Mouse (Mus musculus) limb, embryonic 11.5 days (tissue): Measurements from ENCODE around the gene Rabl2. TPM values are rescaled to one million over a fixed set of nuclear protein-coding genes. Genes with fewer than 3 reads are reported as not detected.
A peak's percentile ranks its signal among the peaks of the same experiment; 100 is the strongest.

Experiments used
- ATAC-seq: fragments of 200-750 bp; cut with Nextera tagmentation; 2 replicates; pipeline ENCODE4 v1.8.0; 2017; ENCODE audit warnings: low read depth; ENCODE audit not compliant: insufficient number of reproducible peaks, low FRiP score, low TSS enrichment
- DNase-seq: peaks from one replicate; pipeline ENCODE4 v3.0.0-alpha.2; 2015; ENCODE audit warnings: low spot score
- H3K27ac ChIP-seq: fragments of 300-500 bp; sonication (generic); replicated peaks from 2 replicates; pipeline ENCODE4 v1.5.1; 2014; ENCODE audit warnings: low read depth, mild to moderate bottlenecking, low read length
- H3K27me3 ChIP-seq: fragments of 300-500 bp; sonication (generic); 2 replicates; pipeline ENCODE4 v1.6.1; 2014; ENCODE audit warnings: mild to moderate bottlenecking, low read length, mixed read lengths; ENCODE audit not compliant: control insufficient read depth, insufficient read depth
- H3K36me3 ChIP-seq: fragments of 300-500 bp; sonication (generic); 2 replicates; pipeline ENCODE4 v1.6.1; 2014; ENCODE audit warnings: mild to moderate bottlenecking, low read length, moderate library complexity, mixed read lengths; ENCODE audit not compliant: control insufficient read depth, insufficient read depth
- H3K4me1 ChIP-seq: fragments of 300-500 bp; sonication (generic); 2 replicates; pipeline ENCODE4 v1.6.1; 2014; ENCODE audit warnings: low read length, mixed read lengths; ENCODE audit not compliant: control insufficient read depth, insufficient read depth
- H3K4me2 ChIP-seq: fragments of 300-500 bp; sonication (generic); 2 replicates; pipeline ENCODE4 v1.6.1; 2014; ENCODE audit warnings: low read depth, mild to moderate bottlenecking, moderate library complexity; ENCODE audit not compliant: severe bottlenecking
- H3K4me3 ChIP-seq: fragments of 300-500 bp; sonication (generic); 2 replicates; pipeline ENCODE4 v1.5.1; 2014; ENCODE audit warnings: low read depth, low read length
- H3K9ac ChIP-seq: fragments of 300-500 bp; sonication (generic); 2 replicates; pipeline ENCODE4 v1.6.1; 2014; ENCODE audit warnings: mild to moderate bottlenecking, low read length
- H3K9me3 ChIP-seq: fragments of 300-500 bp; sonication (generic); 2 replicates; pipeline ENCODE4 v1.6.1; 2016; ENCODE audit warnings: low read length; ENCODE audit not compliant: control insufficient read depth
- WGBS: fragments of 180-500 bp; shearing (Covaris S2); extraction: QIAGEN DNeasy Blood & Tissue Kit; methylation state at CpG from one replicate; pipeline ENCODE4 v1.1.7; 2014; 5-methylcytosine and 5-hydroxymethylcytosine counted together
- polyA plus RNA-seq: library from polyadenylated mRNA; unstranded; fragments of >200 nt; fragmentation: Nextera tagmentation; extraction: Ambion mirVana; gene quantifications from 2 replicates; pipeline ENCODE4 v1.2.1, GENCODE M21; 2014

The Rabl2 gene
- polyA plus RNA-seq, 1 experiment from 2014 or later = 70.3 TPM

DNA sequence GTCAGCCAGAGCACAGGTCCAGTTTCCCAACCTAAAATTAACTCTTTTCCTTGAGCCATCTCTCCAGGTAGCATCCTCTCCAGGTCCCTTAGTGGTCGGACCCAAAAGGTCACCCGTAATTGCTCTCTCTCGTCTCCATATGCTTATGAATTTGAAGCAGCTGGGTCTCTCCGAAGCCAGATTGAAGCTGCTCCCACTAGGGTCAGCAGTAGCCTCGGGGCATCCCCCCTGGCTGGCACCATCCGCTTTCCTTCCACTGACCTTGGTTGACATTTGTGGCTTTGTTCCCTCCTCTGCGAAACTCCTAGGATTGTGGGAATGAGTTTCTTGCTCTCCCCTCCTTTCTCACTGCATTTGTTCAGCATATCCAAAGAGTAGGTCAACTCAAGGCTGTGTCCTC is 47.6 kb downstream of the Rabl2 start:
- Histone ChIP-seq H3K27me3 (peaks cover 10% of the 10 kb centered on the region), H3K27ac (no peak overlapping the region), H3K9me3 (no peaks in the 10 kb centered on the region), H3K36me3 (no peaks in the 10 kb centered on the region), H3K4me1 (peaks cover 8% of the 10 kb centered on the region), H3K4me2 (no peak overlapping the region), H3K4me3 (no peak overlapping the region), H3K9ac (no peak overlapping the region)
- WGBS = 90% methylated on average over 7 of the region's 7 CpGs
- ATAC-seq (no peak), DNase-seq (no peak)

DNA sequence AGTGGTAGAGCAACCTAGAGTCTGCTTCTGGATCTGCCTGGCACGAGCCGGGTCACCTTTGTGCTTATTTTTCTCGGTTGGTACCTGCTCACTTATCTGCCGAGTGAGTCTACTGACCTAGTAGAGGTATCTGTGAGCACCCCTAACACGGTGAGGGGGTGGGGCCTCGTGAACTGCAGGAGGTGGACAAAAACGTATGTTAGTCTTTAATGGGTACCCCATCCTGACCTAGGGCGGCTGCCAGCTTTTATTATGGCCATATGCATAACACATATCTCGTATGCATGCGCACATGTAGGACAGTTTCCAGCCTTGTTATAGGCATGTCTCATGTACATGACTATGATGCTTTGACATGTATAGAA is 57.9 kb downstream of the Rabl2 start:
- no peaks in the 10 kb centered on the region for H3K9me3 ChIP-seq
- ATAC-seq = no peak
- H3K4me1 ChIP-seq = peaks cover 10% of the 10 kb centered on the region
- no peaks in the 10 kb centered on the region for H3K27me3 ChIP-seq
- H3K9ac ChIP-seq = no peak overlapping the region
- WGBS = 93% methylated on average over 10 of the region's 10 CpGs
- no peak overlapping the region for H3K4me3 ChIP-seq
- no peak overlapping the region for H3K27ac ChIP-seq
- H3K4me2 ChIP-seq = no peak overlapping the region
- DNase-seq = no peak
- H3K36me3 ChIP-seq = no peaks in the 10 kb centered on the region

DNA sequence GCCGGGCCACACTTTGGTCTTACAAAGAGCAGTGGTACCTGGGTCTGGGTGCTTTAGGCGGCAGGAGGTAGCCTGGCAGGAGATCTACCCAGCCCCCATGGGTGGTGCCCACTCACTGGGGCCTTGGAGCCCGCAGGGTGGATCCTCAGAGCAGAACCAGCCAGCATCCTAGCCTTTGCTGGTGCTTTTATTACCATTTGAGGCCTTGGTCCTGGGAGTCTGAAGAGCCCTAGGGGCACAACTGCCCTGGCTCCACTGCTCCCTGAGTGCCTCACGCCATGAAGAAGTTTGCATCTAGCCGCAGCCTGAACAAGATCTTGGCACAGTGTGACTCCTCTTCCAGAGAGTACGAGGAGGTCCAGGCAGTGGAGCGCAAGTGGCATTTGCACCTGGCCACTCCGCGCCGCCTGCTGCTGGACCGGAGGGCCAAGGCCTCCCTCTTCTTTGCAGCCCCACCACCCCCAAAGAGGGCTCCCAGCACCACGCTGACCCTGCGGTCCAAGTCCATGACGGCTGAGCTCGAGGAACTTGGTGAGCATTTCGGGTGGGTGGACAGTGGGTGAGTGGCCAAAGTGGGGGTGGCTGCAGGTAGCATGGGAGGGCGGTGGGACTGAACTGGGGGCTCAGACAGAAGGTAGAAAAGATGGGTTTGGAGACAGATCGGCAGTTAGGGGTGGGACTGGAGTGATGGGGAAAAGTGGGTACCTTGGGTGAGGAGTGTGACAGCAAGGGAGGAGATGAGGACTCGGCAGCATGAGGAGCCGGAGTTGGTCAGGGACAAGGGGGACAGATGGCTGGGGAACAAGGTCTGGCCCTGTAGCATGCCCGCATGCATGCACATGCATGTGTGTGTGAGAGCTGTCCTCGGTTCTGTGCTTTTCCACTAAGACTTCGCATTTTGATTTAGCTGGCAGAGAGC is 58.5 kb downstream of the Rabl2 start:
- H3K9ac ChIP-seq = peak overlapping the region; percentile 30
- H3K4me2 ChIP-seq = peak overlapping the region; percentile 56
- ATAC-seq = 0 out of 2 replicates have a peak, but pooled peaks have one; percentile 7

More for the DNA sequence above, 58.5 kb downstream of the Rabl2 start:
- WGBS = 74% methylated on average over 23 of the region's 23 CpGs
- Histone ChIP-seq H3K4me1 (peaks cover 10% of the 10 kb centered on the region), H3K27me3 (no peaks in the 10 kb centered on the region), H3K9me3 (no peaks in the 10 kb centered on the region), H3K36me3 (no peaks in the 10 kb centered on the region), H3K27ac (no peak overlapping the region), H3K4me3 (peak overlapping the region; percentile 23)
- DNase-seq = no peak

Other genes with a start within 250 kb of the Rabl2 start
- gene Lmf2, start 236.3 kb downstream of the Rabl2 start, polyA plus RNA-seq = 31.6 and 32.1 TPM in 2 replicates
- gene Ncaph2, start 236.2 kb downstream of the Rabl2 start, polyA plus RNA-seq = 176 and 180 TPM in 2 replicates
- 4.9 and 6.3 TPM in 2 replicates for gene Sco2, start 218.1 kb downstream of the Rabl2 start, polyA plus RNA-seq
- 1.9 and 2.2 TPM in 2 replicates for gene Tymp, start 214.9 kb downstream of the Rabl2 start, polyA plus RNA-seq
- gene Odf3b, start 212.6 kb downstream of the Rabl2 start, polyA plus RNA-seq = 0.34 TPM in 1 of 2 replicates, not detected in the other
- not detected in 2 replicates for gene Klhdc7b, start 207.0 kb downstream of the Rabl2 start, polyA plus RNA-seq
- not detected in 2 replicates for gene Syce3, start 181.4 kb downstream of the Rabl2 start, polyA plus RNA-seq
- 1.0 and 1.2 TPM in 2 replicates for gene Cpt1b, start 166.1 kb downstream of the Rabl2 start, polyA plus RNA-seq
- gene C730034F03Rik, start 162.3 kb downstream of the Rabl2 start, polyA plus RNA-seq = 1.7 and 2.0 TPM in 2 replicates
- gene Gm44502, start 162.2 kb downstream of the Rabl2 start, polyA plus RNA-seq = not detected in 2 replicates
- gene Chkb, start 162.0 kb downstream of the Rabl2 start, polyA plus RNA-seq = 48.7 and 50.1 TPM in 2 replicates
- gene Mapk8ip2, start 138.0 kb downstream of the Rabl2 start, polyA plus RNA-seq = 1.3 and 1.5 TPM in 2 replicates
- 7.6 and 8.4 TPM in 2 replicates for gene Arsa, start 114.5 kb downstream of the Rabl2 start, polyA plus RNA-seq
- 1.9 and 2.5 TPM in 2 replicates for gene Shank3, start 92.3 kb downstream of the Rabl2 start, polyA plus RNA-seq
- 0.17 TPM in 1 of 2 replicates, not detected in the other for gene Acr, start 23.6 kb downstream of the Rabl2 start, polyA plus RNA-seq
- not detected in 2 replicates for gene Syt10, start 249.9 kb upstream of the Rabl2 start, polyA plus RNA-seq